ENCODE assay signal across 28 mouse cellular contexts in genomic region chr5:73481401-73481800, GRCm38 (mm10). TPM values are rescaled to one million over a fixed set of nuclear protein-coding genes. Genes with fewer than 3 reads are reported as not detected.
"Had no signal": no experiment of that assay in that cellular context is flagged by ENCODE, and none has a peak within 500 bp of the region (broad histone marks: within the 10 kb centered on the region; RNA-seq: fewer than 3 reads in every experiment).

No protein-coding gene starts in this region.

- H3K4me2 ChIP-seq: embryonic facial prominence, embryonic 12.5 days; embryonic facial prominence, embryonic 13.5 days; embryonic facial prominence, embryonic 15.5 days; forebrain, embryonic 12.5 days; forebrain, embryonic 13.5 days; forebrain, embryonic 15.5 days had no signal

- DNase-seq: cerebellum, adult 2 months; cerebellum, adult 8-10 months; cerebellum, adult 9-10 months; cerebellum, adult 9-11 months; cerebellum, postnatal 10 days; cerebellum, postnatal 14 days; cerebellum, postnatal 25 days; cerebellum, postnatal 36 days; embryo, embryonic 11 days; forebrain, postnatal 0 days; gastrocnemius, adult 2 months; gastrocnemius, postnatal 10 days; gastrocnemius, postnatal 14 days; gastrocnemius, postnatal 25 days; gastrocnemius, postnatal 36 days; heart, adult 18-20 months; heart, adult 2 months had no signal

- H3K27ac ChIP-seq: embryonic facial prominence, embryonic 10.5 days; embryonic facial prominence, embryonic 12.5 days; embryonic facial prominence, embryonic 13.5 days; embryonic facial prominence, embryonic 15.5 days; forebrain, embryonic 10.5 days; forebrain, embryonic 12.5 days; forebrain, embryonic 13.5 days; forebrain, embryonic 15.5 days; gastrocnemius, adult 2 months; heart, adult 2 months had no signal

- H3K9me3 ChIP-seq: embryonic facial prominence, embryonic 10.5 days; embryonic facial prominence, embryonic 12.5 days; embryonic facial prominence, embryonic 13.5 days; embryonic facial prominence, embryonic 15.5 days; forebrain, embryonic 10.5 days; forebrain, embryonic 12.5 days; forebrain, embryonic 13.5 days; forebrain, embryonic 15.5 days had no signal

- H3K4me3 ChIP-seq: embryonic facial prominence, embryonic 10.5 days; embryonic facial prominence, embryonic 12.5 days; embryonic facial prominence, embryonic 13.5 days; embryonic facial prominence, embryonic 15.5 days; erythroblast, embryonic 14.5 days; forebrain, embryonic 10.5 days; forebrain, embryonic 12.5 days; forebrain, embryonic 13.5 days; forebrain, embryonic 15.5 days; gastrocnemius, adult 2 months; heart, adult 2 months had no signal

- H3K4me1 ChIP-seq: embryonic facial prominence, embryonic 13.5 days; embryonic facial prominence, embryonic 15.5 days; forebrain, embryonic 15.5 days had no signal

- ATAC-seq: forebrain, embryonic 13.5 days; forebrain, embryonic 14.5 days; forebrain, embryonic 15.5 days; forebrain, embryonic 16.5 days; forebrain, postnatal 0 days had no signal

- H3K27me3 ChIP-seq: embryonic facial prominence, embryonic 12.5 days; embryonic facial prominence, embryonic 13.5 days; embryonic facial prominence, embryonic 15.5 days; forebrain, embryonic 12.5 days; forebrain, embryonic 13.5 days; forebrain, embryonic 15.5 days had no signal

- H3K9ac ChIP-seq: embryonic facial prominence, embryonic 12.5 days; embryonic facial prominence, embryonic 13.5 days; embryonic facial prominence, embryonic 15.5 days; forebrain, embryonic 12.5 days; forebrain, embryonic 13.5 days; forebrain, embryonic 15.5 days; forebrain, postnatal 0 days had no signal

- H3K36me3 ChIP-seq: embryonic facial prominence, embryonic 10.5 days; embryonic facial prominence, embryonic 12.5 days; embryonic facial prominence, embryonic 13.5 days; embryonic facial prominence, embryonic 15.5 days; forebrain, embryonic 10.5 days; forebrain, embryonic 12.5 days; forebrain, embryonic 15.5 days had no signal

RNA-seq across cellular contexts. Expression of gene Dcun1d4, which starts 0.6 kb away (rescaled TPM):
- polyA plus RNA-seq: erythroblast, embryonic 14.5 days had no signal
